8 mouse cellular contexts compared by ENCODE assay signal in genomic region chr11:118685397-118685796, GRCm38 (mm10).
DNase-seq lines count a peak whose midpoint lies in the region; ATAC-seq lines count a peak whose summit lies in the region.

No protein-coding gene starts in this region.

- no peak overlapping the region for H3K4me3 ChIP-seq in hindbrain, embryonic 11.5 days (ENCODE audit: low read depth, low read length)
- no peak overlapping the region for H3K4me3 ChIP-seq in neural tube, embryonic 13.5 days

- peak; percentile 28 for DNase-seq in gastrocnemius, postnatal 10 days
- no peak for DNase-seq in gastrocnemius, adult 18-20 months (ENCODE audit: low spot score)
- DNase-seq in ovary, postnatal 14 days (ENCODE audit: low spot score) = peak; percentile 6
- no peak for DNase-seq in ovary, postnatal 10 days (ENCODE audit: low spot score)
- DNase-seq in hindbrain, embryonic 11.5 days (ENCODE audit: low spot score) = peak; percentile 69
- no peak for DNase-seq in c-Kit-positive CD71-positive TER-119-positive erythroid progenitor cells, embryonic 14.5 days (ENCODE audit: low spot score)
- no peak for DNase-seq in layer of hippocampus, postnatal 25 days (ENCODE audit: extremely low spot score in 1 of 2, low spot score in 1 of 2)

- no peaks in the 10 kb centered on the region for H3K4me1 ChIP-seq in hindbrain, embryonic 11.5 days (replicated peaks; ENCODE audit: control insufficient read depth, insufficient read depth, low read length)
- H3K4me1 ChIP-seq in neural tube, embryonic 13.5 days (replicated peaks) = peaks cover 74% of the 10 kb centered on the region

- H3K9me3 ChIP-seq in hindbrain, embryonic 11.5 days (ENCODE audit: control insufficient read depth, low read length) = no peaks in the 10 kb centered on the region
- H3K9me3 ChIP-seq in neural tube, embryonic 13.5 days = no peaks in the 10 kb centered on the region

- H3K4me2 ChIP-seq in hindbrain, embryonic 11.5 days (replicated peaks; ENCODE audit: low read depth, low read length) = no peak overlapping the region
- H3K4me2 ChIP-seq in neural tube, embryonic 13.5 days = peak overlapping the region; percentile 15; the same call in 1 of the 2 replicates

- no peak overlapping the region for H3K9ac ChIP-seq in hindbrain, embryonic 11.5 days (ENCODE audit: low read depth, low read length)
- H3K9ac ChIP-seq in neural tube, embryonic 13.5 days = no peak overlapping the region

- no peak for ATAC-seq in hindbrain, embryonic 11.5 days (ENCODE audit: low FRiP score)
- ATAC-seq in neural tube, embryonic 13.5 days (ENCODE audit: low read depth) = peak; percentile 76

- no peak overlapping the region for H3K27ac ChIP-seq in hindbrain, embryonic 11.5 days (ENCODE audit: low read depth, low read length)
- peak overlapping the region; percentile 93 for H3K27ac ChIP-seq in neural tube, embryonic 13.5 days (replicated peaks)

- H3K36me3 ChIP-seq in hindbrain, embryonic 11.5 days (ENCODE audit: control insufficient read depth, insufficient read depth, low read length) = no peaks in the 10 kb centered on the region
- H3K36me3 ChIP-seq in neural tube, embryonic 13.5 days = no peaks in the 10 kb centered on the region

- 14% methylated on average over 16 of the region's 16 CpGs for WGBS in hindbrain, embryonic 11.5 days
- WGBS in neural tube, embryonic 13.5 days = 1% methylated on average over 16 of the region's 16 CpGs

- no peaks in the 10 kb centered on the region for H3K27me3 ChIP-seq in hindbrain, embryonic 11.5 days (ENCODE audit: control insufficient read depth, insufficient read depth, low read length)
- H3K27me3 ChIP-seq in neural tube, embryonic 13.5 days = no peaks in the 10 kb centered on the region

Comparison
In these comparisons a context has a peak if more than half of its experiments do, and no peak if none do; other contexts are left out.
1. DNase-seq: peak in gastrocnemius, postnatal 10 days (single experiment), ovary, postnatal 14 days (single experiment) and hindbrain, embryonic 11.5 days (single experiment); none in gastrocnemius, adult 18-20 months (single experiment), ovary, postnatal 10 days (single experiment), c-Kit-positive CD71-positive TER-119-positive erythroid progenitor cells, embryonic 14.5 days (single experiment) and layer of hippocampus, postnatal 25 days (0 of 2).